Mouse (Mus musculus): ENCODE data around the gene Rab11fip5.

The Rab11fip5 gene

GRCm38 (mm10) chr6:85306375-85306774, 68.1 kb downstream of the Rab11fip5 start:
- DNase-seq: no peak

GRCm38 (mm10) chr6:85305826-85306225, 68.6 kb downstream of the Rab11fip5 start:
- no peak for DNase-seq

- DNase-seq: no peak
Measured at GRCm38 (mm10) chr6:85304966-85305365, 69.5 kb downstream of the Rab11fip5 start.

- DNase-seq: peak; percentile 80 to 88
Measured at GRCm38 (mm10) chr6:85302326-85303055, 71.9 kb downstream of the Rab11fip5 start.

- peak; percentile 80 to 82 for DNase-seq
Measured at GRCm38 (mm10) chr6:85295384-85296167, 78.9 kb downstream of the Rab11fip5 start.

- no peak for DNase-seq
Measured at GRCm38 (mm10) chr6:85294004-85294379, 80.4 kb downstream of the Rab11fip5 start.

GRCm38 (mm10) chr6:85293255-85294003, 81.0 kb downstream of the Rab11fip5 start:
- peak; percentile 20 to 27 for DNase-seq

- DNase-seq: no peak
Measured at GRCm38 (mm10) chr6:85290869-85291824, 83.3 kb downstream of the Rab11fip5 start.

- DNase-seq: no peak
Measured at GRCm38 (mm10) chr6:85288193-85288857, 86.1 kb downstream of the Rab11fip5 start.

- DNase-seq: no peak
Measured at GRCm38 (mm10) chr6:85286283-85287047, 88.0 kb downstream of the Rab11fip5 start.

Measured in cerebellum, postnatal 14 days (tissue).